Mouse (Mus musculus) midbrain, embryonic 12.5 days (tissue): ENCODE measurements around the gene Ppp1r3g. TPM values are rescaled to one million over a fixed set of nuclear protein-coding genes. Genes with fewer than 3 reads are reported as not detected.
"Not testable (repeated sequence)": the region's sequence is repeated elsewhere in the genome, so short reads cannot be mapped to it uniquely, and the experiment has no call there.

ENCODE experiments used
- ATAC-seq: fragments of 200-750 bp; cut with Nextera tagmentation; 2 replicates; pipeline ENCODE4 v1.8.0; 2017; ENCODE audit warnings: low read depth, moderate TSS enrichment, moderate library complexity; ENCODE audit not compliant: low FRiP score
- H3K27ac ChIP-seq: fragments of 300-500 bp; sonication (generic); replicated peaks from 2 replicates; pipeline ENCODE4 v1.5.1; 2016; ENCODE audit warnings: mild to moderate bottlenecking
- H3K27me3 ChIP-seq: fragments of 300-500 bp; sonication (generic); 2 replicates; pipeline ENCODE4 v1.6.1; 2016; ENCODE audit warnings: mild to moderate bottlenecking
- H3K36me3 ChIP-seq: fragments of 300-500 bp; sonication (generic); 2 replicates; pipeline ENCODE4 v1.6.1; 2016
- H3K4me1 ChIP-seq: fragments of 300-500 bp; sonication (generic); 2 replicates; pipeline ENCODE4 v1.6.1; 2016
- H3K4me2 ChIP-seq: fragments of 300-500 bp; sonication (generic); replicated peaks from 2 replicates; pipeline ENCODE4 v1.6.1; 2016; ENCODE audit warnings: mild to moderate bottlenecking, moderate library complexity
- H3K4me3 ChIP-seq: fragments of 300-500 bp; sonication (generic); 2 replicates; pipeline ENCODE4 v1.5.1; 2016; ENCODE audit warnings: mild to moderate bottlenecking
- H3K9ac ChIP-seq: fragments of 300-500 bp; sonication (generic); replicated peaks from 2 replicates; pipeline ENCODE4 v1.6.1; 2016; ENCODE audit warnings: mild to moderate bottlenecking, moderate library complexity
- H3K9me3 ChIP-seq: fragments of 300-500 bp; sonication (generic); 2 replicates; pipeline ENCODE4 v1.6.1; 2016; ENCODE audit warnings: mild to moderate bottlenecking
- WGBS: fragments of 180-500 bp; shearing (Covaris S2); methylation state at CpG from one replicate; pipeline ENCODE4 v1.1.7; 2016; 5-methylcytosine and 5-hydroxymethylcytosine counted together
- polyA plus RNA-seq: library from polyadenylated mRNA; unstranded; fragments of >200 nt; fragmentation: Nextera tagmentation; extraction: Ambion mirVana; gene quantifications from 2 replicates; pipeline ENCODE4 v1.2.1, GENCODE M21; 2016

Gene Ppp1r3g
- polyA plus RNA-seq, 1 experiment from 2014 or later, result 0.65 TPM

- Histone ChIP-seq H3K9ac (peak overlapping the region; percentile 54; the same call in 1 of the 2 replicates), H3K9me3 (no peaks in the 10 kb centered on the region), H3K36me3 (no peaks in the 10 kb centered on the region), H3K4me1 (peaks cover 17% of the 10 kb centered on the region; the same call in 1 of the 2 replicates), H3K27me3 (peaks cover 41% of the 10 kb centered on the region), H3K4me3 (peak overlapping the region; percentile 54), H3K4me2 (peak overlapping the region; percentile 93), H3K27ac (no peak overlapping the region)
- WGBS, result under 1% methylated on average over 38 of the region's 38 CpGs
- peak; percentile 61 for ATAC-seq
These were observed 9.6 kb downstream of the Ppp1r3g start for GRCm38 (mm10) chr13:35968131-35968718.

GRCm38 (mm10) chr13:35968719-35969430 is 10.2 kb downstream of the Ppp1r3g start:
- Histone ChIP-seq H3K4me3 (peak overlapping the region; percentile 54), H3K27ac (no peak overlapping the region), H3K36me3 (no peaks in the 10 kb centered on the region), H3K4me2 (peak overlapping the region; percentile 93), H3K4me1 (peaks cover 17% of the 10 kb centered on the region; the same call in 1 of the 2 replicates), H3K27me3 (peaks cover 41% of the 10 kb centered on the region), H3K9me3 (no peaks in the 10 kb centered on the region), H3K9ac (peak overlapping the region; percentile 54)
- under 1% methylated on average over 57 of the region's 57 CpGs for WGBS
- ATAC-seq, result peak; percentile 74

- ATAC-seq, result no peak; the same call in 1 of the 2 replicates
- H3K27ac ChIP-seq, result no peak overlapping the region
These were observed 10.7 kb downstream of the Ppp1r3g start for GRCm38 (mm10) chr13:35969431-35969721.

GRCm38 (mm10) chr13:35969829-35970228 is 11.2 kb downstream of the Ppp1r3g start:
- Histone ChIP-seq H3K36me3 (no peaks in the 10 kb centered on the region), H3K4me2 (peak overlapping the region; percentile 93), H3K4me1 (peaks cover 17% of the 10 kb centered on the region; the same call in 1 of the 2 replicates), H3K9ac (no peak overlapping the region), H3K4me3 (peak overlapping the region; percentile 54), H3K27me3 (peaks cover 41% of the 10 kb centered on the region), H3K9me3 (no peaks in the 10 kb centered on the region), H3K27ac (no peak overlapping the region)
- WGBS, result 26% methylated on average over 9 of the region's 9 CpGs
- ATAC-seq, result no peak

More at GRCm38 (mm10) chr13:35969431-35969721, 10.7 kb downstream of the Ppp1r3g start:
- H3K36me3 ChIP-seq, result no peaks in the 10 kb centered on the region
- H3K27me3 ChIP-seq, result peaks cover 41% of the 10 kb centered on the region
- peak overlapping the region; percentile 93 for H3K4me2 ChIP-seq
- peak overlapping the region; percentile 54; the same call in 1 of the 2 replicates for H3K9ac ChIP-seq
- peak overlapping the region; percentile 54 for H3K4me3 ChIP-seq
- WGBS, result 1% methylated on average over 18 of the region's 18 CpGs
- peaks cover 17% of the 10 kb centered on the region; the same call in 1 of the 2 replicates for H3K4me1 ChIP-seq
- no peaks in the 10 kb centered on the region for H3K9me3 ChIP-seq

- no peak overlapping the region for H3K27ac ChIP-seq
These were observed 18.3 kb downstream of the Ppp1r3g start for GRCm38 (mm10) chr13:35976912-35977311.

GRCm38 (mm10) chr13:35980471-35980870 is 21.8 kb downstream of the Ppp1r3g start:
- Histone ChIP-seq H3K9me3 (no peaks in the 10 kb centered on the region), H3K36me3 (peaks cover 7% of the 10 kb centered on the region), H3K4me1 (no peaks in the 10 kb centered on the region; the same call in none of the 2 replicates), H3K27ac (no peak overlapping the region), H3K4me2 (no peak overlapping the region), H3K4me3 (no peak overlapping the region), H3K9ac (no peak overlapping the region), H3K27me3 (no peaks in the 10 kb centered on the region)
- WGBS, result 72% methylated on average over 4 of the region's 4 CpGs
- no peak for ATAC-seq

More at GRCm38 (mm10) chr13:35976912-35977311, 18.3 kb downstream of the Ppp1r3g start:
- Histone ChIP-seq H3K4me2 (no peak overlapping the region), H3K36me3 (peaks cover 7% of the 10 kb centered on the region), H3K27me3 (no peaks in the 10 kb centered on the region), H3K4me1 (no peaks in the 10 kb centered on the region; the same call in none of the 2 replicates), H3K9me3 (no peaks in the 10 kb centered on the region), H3K4me3 (no peak overlapping the region), H3K9ac (no peak overlapping the region)
- WGBS, result 88% methylated on average over 7 of the region's 7 CpGs
- no peak for ATAC-seq

- Histone ChIP-seq H3K9ac (no peak overlapping the region), H3K4me3 (no peak overlapping the region), H3K27me3 (no peaks in the 10 kb centered on the region), H3K9me3 (no peaks in the 10 kb centered on the region), H3K4me1 (peaks cover 6% of the 10 kb centered on the region), H3K4me2 (no peak overlapping the region), H3K36me3 (peaks cover 5% of the 10 kb centered on the region), H3K27ac (no peak overlapping the region)
- ATAC-seq, result no peak
- 88% methylated on average over 6 of the region's 6 CpGs for WGBS
These were observed 24.3 kb downstream of the Ppp1r3g start for GRCm38 (mm10) chr13:35982985-35983384.

GRCm38 (mm10) chr13:35989329-35989728 is 30.7 kb downstream of the Ppp1r3g start:
- 73% methylated on average over 3 of the region's 3 CpGs for WGBS

GRCm38 (mm10) chr13:35991185-35991584 is 32.5 kb downstream of the Ppp1r3g start:
- H3K27ac ChIP-seq, H3K9me3 ChIP-seq, H3K9ac ChIP-seq, H3K36me3 ChIP-seq, H3K4me3 ChIP-seq, H3K4me2 ChIP-seq, H3K27me3 ChIP-seq, ATAC-seq: not testable (repeated sequence)
- peaks cover 19% of the 10 kb centered on the region; the same call in 1 of the 2 replicates for H3K4me1 ChIP-seq
- WGBS, result 96% methylated on average over 21 of the region's 21 CpGs

More at GRCm38 (mm10) chr13:35989329-35989728, 30.7 kb downstream of the Ppp1r3g start:
- Histone ChIP-seq H3K27me3 (no peaks in the 10 kb centered on the region), H3K9me3 (no peaks in the 10 kb centered on the region), H3K4me3 (no peak overlapping the region), H3K4me1 (peaks cover 12% of the 10 kb centered on the region; the same call in 1 of the 2 replicates), H3K4me2 (no peak overlapping the region), H3K27ac (no peak overlapping the region), H3K36me3 (no peaks in the 10 kb centered on the region), H3K9ac (no peak overlapping the region)
- no peak for ATAC-seq

GRCm38 (mm10) chr13:35994067-35994466 is 35.4 kb downstream of the Ppp1r3g start:
- ATAC-seq, result no peak
- no peaks in the 10 kb centered on the region for H3K27me3 ChIP-seq
- no peak overlapping the region for H3K9ac ChIP-seq
- no peaks in the 10 kb centered on the region for H3K9me3 ChIP-seq
- H3K4me2 ChIP-seq, result no peak overlapping the region
- no peak overlapping the region for H3K4me3 ChIP-seq
- H3K4me1 ChIP-seq, result peaks cover 12% of the 10 kb centered on the region; the same call in 1 of the 2 replicates
- H3K27ac ChIP-seq, result no peak overlapping the region
- 90% methylated on average over 8 of the region's 8 CpGs for WGBS
- no peaks in the 10 kb centered on the region for H3K36me3 ChIP-seq

GRCm38 (mm10) chr13:35995231-35995630 is 36.6 kb downstream of the Ppp1r3g start:
- Histone ChIP-seq H3K4me2 (no peak overlapping the region), H3K27ac (no peak overlapping the region), H3K9ac (no peak overlapping the region), H3K36me3 (no peaks in the 10 kb centered on the region), H3K4me1 (peaks cover 8% of the 10 kb centered on the region; the same call in 1 of the 2 replicates), H3K4me3 (no peak overlapping the region), H3K9me3 (no peaks in the 10 kb centered on the region), H3K27me3 (no peaks in the 10 kb centered on the region)
- WGBS, result 62% methylated on average over 3 of the region's 3 CpGs
- no peak for ATAC-seq
